Mouse (Mus musculus) gastrocnemius, postnatal 4 days (tissue): Measurements from ENCODE around the gene Eogt. TPM values are rescaled to one million over a fixed set of nuclear protein-coding genes. Genes with fewer than 3 reads are reported as not detected.

Source experiments
- DNase-seq, 2 experiments: peaks; one replicate each; pipeline ENCODE4 v3.0.0; 2021 to 2022; ENCODE audit warnings: low spot score in 2 of 2, mixed read lengths in 2 of 2
- total RNA-seq, 2 experiments: library from RNA; stranded (reverse); gene quantifications; 2 replicates each; pipeline ENCODE4 v1.2.3; 2021

Eogt gene
- total RNA-seq, 2 experiments from 2014 or later = 9.9 to 13.6 TPM

DNA sequence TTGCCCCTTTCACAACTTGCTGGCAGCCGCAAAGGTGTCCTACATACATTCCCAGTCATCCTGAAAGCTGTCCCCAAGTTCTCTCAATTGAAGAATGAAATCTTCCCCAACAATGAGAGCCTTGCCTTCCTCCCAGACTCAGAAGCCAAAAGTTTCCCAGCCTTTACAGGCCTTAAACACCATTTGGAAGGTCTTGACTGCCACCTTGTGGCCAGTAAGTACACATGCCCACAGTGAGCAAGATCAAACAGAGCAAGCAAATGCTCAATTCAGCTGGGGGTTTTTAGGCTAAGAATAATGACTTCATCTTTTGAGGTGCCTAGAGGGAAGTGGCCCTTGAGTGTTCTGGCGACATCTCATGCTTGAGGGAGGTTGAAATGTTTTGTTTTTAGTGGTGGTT lies 42.2 kb downstream of the Eogt start:
- DNase-seq = peak in 1 of 2 experiments; percentile 28

GRCm38 (mm10) chr6:97106106-97106505 lies 42.9 kb downstream of the Eogt start:
- DNase-seq = no peak

- DNase-seq = no peak
Measured at GRCm38 (mm10) chr6:97104264-97104852, 44.6 kb downstream of the Eogt start.

DNA sequence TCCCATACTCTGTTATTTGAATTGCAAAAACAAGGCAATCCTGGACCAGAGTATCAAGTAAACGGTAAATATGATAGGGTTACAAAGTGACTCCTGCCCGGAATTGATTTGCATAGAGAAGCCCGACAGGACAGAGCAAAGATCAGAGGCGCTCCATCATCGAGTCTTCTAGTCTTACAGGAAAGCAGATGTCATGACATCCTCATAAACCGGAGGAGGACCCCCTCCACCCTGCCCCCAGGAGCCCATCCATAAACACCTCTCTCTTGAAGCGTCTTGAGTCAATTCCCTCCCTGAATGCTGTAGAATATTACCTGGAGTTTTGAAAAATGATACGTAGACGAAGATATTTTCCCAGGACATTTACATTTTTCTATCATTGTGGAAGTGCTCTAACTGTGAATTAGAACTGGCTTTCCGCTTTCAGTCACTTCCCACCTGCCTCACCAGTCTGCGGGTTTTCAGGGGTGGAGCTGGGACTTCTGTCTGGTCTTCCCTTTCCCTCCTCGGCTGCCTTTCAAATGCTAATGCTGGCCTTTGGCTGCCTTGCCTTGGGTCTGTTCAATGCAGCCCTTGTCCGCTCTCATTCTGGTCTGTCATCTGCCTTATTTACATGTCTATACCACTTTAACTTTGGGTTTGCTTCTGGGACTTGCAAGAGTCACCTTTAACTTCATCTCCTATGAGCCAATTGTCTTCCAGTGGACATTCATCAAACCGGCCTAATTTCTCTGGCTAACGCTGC lies 46.9 kb downstream of the Eogt start:
- DNase-seq = no peak

GRCm38 (mm10) chr6:97101190-97101957 lies 47.6 kb downstream of the Eogt start:
- DNase-seq = no peak

- no peak for DNase-seq
Measured at GRCm38 (mm10) chr6:97082336-97082735, 66.6 kb downstream of the Eogt start.

GRCm38 (mm10) chr6:97080016-97080415 lies 69.0 kb downstream of the Eogt start:
- no peak for DNase-seq

DNA sequence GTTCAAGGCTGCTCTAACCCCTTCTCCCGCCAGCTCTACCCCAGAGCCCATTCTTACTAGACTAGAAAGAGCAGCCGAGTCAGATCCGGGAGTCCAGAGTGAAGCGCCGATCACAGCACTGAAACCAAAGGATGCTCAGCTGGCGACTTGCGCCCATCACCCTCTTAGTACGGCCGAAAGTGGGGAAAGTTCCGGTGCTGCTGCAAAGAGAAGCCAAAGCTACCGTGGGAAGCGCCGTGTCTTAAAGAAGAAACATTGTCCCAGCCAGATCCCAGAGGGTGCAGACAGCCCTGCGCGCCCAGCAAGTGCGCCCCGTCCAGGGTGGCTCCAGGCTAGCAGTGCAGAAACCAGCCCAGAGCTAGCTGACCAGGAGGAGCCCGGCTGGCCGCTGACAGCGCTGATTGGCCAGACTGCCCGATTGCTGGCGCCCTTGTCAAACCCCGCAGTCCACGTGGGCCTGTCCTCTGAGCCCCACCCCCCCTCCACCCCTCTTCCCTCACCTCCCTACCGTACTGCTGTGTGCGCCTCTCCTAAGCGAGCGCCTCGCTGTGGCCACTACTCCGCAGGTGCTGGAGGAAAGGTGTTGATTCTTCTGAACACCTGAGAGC lies 88.8 kb downstream of the Eogt start, which contains the start of gene Fam19a4:
Gene Fam19a4 (minus strand): TSS at position 340 of the 608 bp plus-strand sequence.
- peak in 1 of 2 experiments; percentile 14 for DNase-seq

Other genes starting within 250 kb of the Eogt start
- under 1 TPM; 0.12 to 0.29 TPM for gene Fam19a4, start 88.8 kb downstream of the Eogt start, total RNA-seq
- 10 to 100 TPM; 35.0 to 40.4 TPM for gene Tmf1, start 29.9 kb upstream of the Eogt start, total RNA-seq
- gene Uba3, start 56.5 kb upstream of the Eogt start, total RNA-seq = 10 to 100 TPM; 60.1 to 71.6 TPM
- gene Arl6ip5, start 61.5 kb upstream of the Eogt start, total RNA-seq = 100 to 1,000 TPM; 307 to 318 TPM
- 100 to 1,000 TPM; 156 to 173 TPM for gene Lmod3, start 103.6 kb upstream of the Eogt start, total RNA-seq